Mouse (Mus musculus): ENCODE data around the gene Timm50. TPM values are rescaled to one million over a fixed set of nuclear protein-coding genes. Genes with fewer than 3 reads are reported as not detected.
A peak's percentile ranks its signal among the peaks of the same experiment; 100 is the strongest.

The Timm50 gene
- 189 and 196 TPM in 2 replicates for polyA plus RNA-seq (2016; fragmentation: Nextera tagmentation; extraction: Ambion mirVana)

DNA sequence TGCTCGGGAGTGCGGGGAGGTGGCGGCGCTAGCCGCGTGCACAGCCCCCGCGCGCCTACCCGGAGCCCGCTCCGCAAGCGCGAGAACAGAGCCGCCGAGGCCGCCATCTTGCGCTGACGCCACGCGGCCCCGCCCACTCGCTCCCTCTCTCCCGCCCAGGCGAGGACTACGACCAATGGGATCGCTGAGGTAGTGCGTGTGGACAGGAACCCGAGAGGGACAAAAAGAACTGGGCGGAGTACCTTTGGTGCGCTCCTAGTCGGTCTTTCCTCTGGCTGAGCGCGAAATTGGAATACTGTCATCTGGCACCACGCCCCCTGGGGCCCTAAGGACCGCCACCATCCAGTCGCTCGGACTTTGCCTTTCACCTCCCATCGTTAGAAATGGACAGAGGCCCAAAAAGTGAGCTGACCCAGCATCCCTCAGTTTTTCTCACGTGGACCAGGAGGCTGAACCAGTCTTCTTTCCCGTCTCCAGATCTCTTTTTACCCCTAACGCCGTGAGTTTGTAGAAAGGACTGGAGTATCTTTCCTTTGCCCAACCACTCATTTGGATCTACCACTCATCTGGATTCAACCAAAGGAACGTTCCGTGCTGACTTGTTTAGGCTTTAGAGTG lies at the start of gene Timm50:
Gene Timm50, minus strand, starts transcription at position 147 of the 618 bp plus-strand sequence.
- peak within 1 kb of the TSS; percentile 93 for H3K4me3 ChIP-seq (replicated peaks)
- no peaks in the 10 kb centered on the region for H3K27me3 ChIP-seq
- no peaks in the 10 kb centered on the region for H3K9me3 ChIP-seq
- peaks cover 36% of the 10 kb centered on the region for H3K4me1 ChIP-seq
- H3K4me2 ChIP-seq, result peak within 1 kb of the TSS; percentile 89
- peak within 1 kb of the TSS; percentile 60; the same call in 1 of the 2 replicates for H3K27ac ChIP-seq
- peak; percentile 98 for ATAC-seq (ENCODE audit: low FRiP score)
- H3K36me3 ChIP-seq (replicated peaks), result peaks cover 63% of the 10 kb centered on the region
- 1% methylated on average over 45 of the region's 45 CpGs for WGBS
- peak within 1 kb of the TSS; percentile 94 for H3K9ac ChIP-seq

DNA sequence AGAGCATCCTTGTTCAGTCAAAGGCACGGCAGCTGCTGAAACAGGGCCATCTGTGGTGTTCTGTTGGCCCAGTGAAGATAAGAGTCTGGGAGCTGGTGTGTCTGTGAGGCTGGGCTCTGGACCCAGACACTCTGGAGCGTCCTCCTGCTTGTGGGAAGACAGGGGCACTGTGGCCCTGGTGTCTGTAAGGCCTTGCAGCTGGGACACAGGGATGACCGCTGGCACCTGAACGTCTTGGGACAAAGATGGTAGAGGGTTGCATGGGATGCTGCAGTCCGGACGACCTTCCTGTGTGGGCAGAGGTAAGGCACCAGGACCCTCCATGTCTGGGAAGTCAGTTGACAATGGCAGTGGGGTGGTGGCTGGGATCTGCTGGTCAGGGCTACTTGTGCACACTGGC lies 48.4 kb upstream of the Timm50 start:
- no peak overlapping the region for H3K27ac ChIP-seq
- no peaks in the 10 kb centered on the region for H3K9me3 ChIP-seq
- H3K4me2 ChIP-seq, result no peak overlapping the region
- peaks cover 22% of the 10 kb centered on the region for H3K4me1 ChIP-seq
- H3K36me3 ChIP-seq (replicated peaks), result peaks cover 65% of the 10 kb centered on the region
- H3K4me3 ChIP-seq (replicated peaks), result no peak overlapping the region
- no peak overlapping the region for H3K9ac ChIP-seq
- no peaks in the 10 kb centered on the region for H3K27me3 ChIP-seq
- 94% methylated on average over 6 of the region's 6 CpGs for WGBS
- ATAC-seq (ENCODE audit: low FRiP score), result no peak

DNA sequence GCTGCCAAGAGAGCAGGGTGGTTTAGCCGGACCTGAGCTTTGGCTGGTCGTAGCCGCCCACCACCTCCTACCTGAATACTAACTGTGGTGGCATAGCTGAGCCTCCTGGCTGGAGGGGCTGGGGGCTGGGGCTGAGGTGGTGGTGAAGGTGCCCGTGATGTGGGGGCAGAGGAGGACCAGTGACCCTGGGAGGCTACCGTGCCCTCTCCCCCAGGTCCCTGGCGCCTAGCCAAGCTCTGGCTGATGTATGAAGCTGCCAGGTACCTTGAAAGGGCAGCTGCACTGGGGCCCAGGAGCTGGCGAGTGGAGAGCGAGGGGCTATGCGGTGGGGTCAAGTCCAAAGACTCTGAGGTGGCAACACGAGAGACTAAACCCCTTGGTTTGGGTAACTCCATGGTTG lies 48.0 kb upstream of the Timm50 start:
- no peaks in the 10 kb centered on the region for H3K27me3 ChIP-seq
- H3K27ac ChIP-seq, result no peak overlapping the region
- H3K4me1 ChIP-seq, result peaks cover 22% of the 10 kb centered on the region
- peaks cover 64% of the 10 kb centered on the region for H3K36me3 ChIP-seq (replicated peaks)
- no peak for ATAC-seq (ENCODE audit: low FRiP score)
- H3K4me3 ChIP-seq (replicated peaks), result no peak overlapping the region
- H3K9ac ChIP-seq, result 0 out of 2 replicates have a peak overlapping the region, but pooled peaks have one; percentile 9
- 93% methylated on average over 10 of the region's 10 CpGs for WGBS
- no peak overlapping the region for H3K4me2 ChIP-seq
- H3K9me3 ChIP-seq, result no peaks in the 10 kb centered on the region

DNA sequence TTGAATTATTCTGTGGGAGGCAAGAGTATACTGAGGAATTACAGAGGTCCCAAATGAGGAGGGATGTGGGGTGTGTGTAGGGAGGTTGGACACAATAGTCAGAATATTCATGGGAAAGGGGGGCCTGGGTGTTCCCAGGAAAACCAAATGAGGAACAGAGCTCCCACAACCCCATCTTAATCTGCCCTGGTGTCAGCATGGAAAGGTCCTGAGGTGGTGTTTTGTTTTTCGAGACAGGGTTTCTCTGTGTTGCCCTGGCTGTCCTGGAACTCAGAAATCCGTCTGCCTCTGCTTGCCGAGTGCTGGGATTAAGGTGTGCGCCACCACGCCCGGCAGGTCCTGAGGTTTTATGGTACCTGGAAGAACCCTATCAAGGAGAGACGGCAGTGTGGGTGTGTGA lies 46.6 kb upstream of the Timm50 start:
- WGBS, result 45% methylated on average over 7 of the region's 7 CpGs
- no peak overlapping the region for H3K4me3 ChIP-seq (replicated peaks)
- ATAC-seq (ENCODE audit: low FRiP score), result 0 out of 2 replicates have a peak, but pooled peaks have one; percentile 21

DNA sequence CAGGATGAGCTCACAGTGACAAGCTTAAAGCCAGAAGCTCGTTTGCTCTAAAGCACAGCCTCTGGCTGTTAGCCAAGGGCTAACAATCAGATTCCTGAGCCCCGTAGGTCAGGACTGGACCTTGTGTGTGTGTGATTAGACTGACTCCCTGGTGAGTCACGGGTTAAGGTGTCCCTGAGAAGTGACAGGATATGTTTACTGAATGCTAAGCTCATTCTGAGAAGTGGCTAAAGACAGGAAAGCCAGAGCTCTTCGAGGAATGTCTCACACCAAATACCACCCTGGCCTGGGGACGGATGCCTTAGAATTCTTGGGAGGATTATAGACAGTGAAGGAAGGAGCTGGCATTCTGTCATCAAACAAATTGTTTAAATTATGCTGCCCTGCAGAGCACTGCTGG lies 46.1 kb upstream of the Timm50 start:
- peaks cover 22% of the 10 kb centered on the region for H3K4me1 ChIP-seq
- H3K36me3 ChIP-seq (replicated peaks), result peaks cover 66% of the 10 kb centered on the region
- no peaks in the 10 kb centered on the region for H3K27me3 ChIP-seq
- WGBS, result 0% methylated on average over 5 of the region's 5 CpGs
- peak overlapping the region; percentile 68 for H3K27ac ChIP-seq
- H3K4me2 ChIP-seq, result peak overlapping the region; percentile 2; the same call in 1 of the 2 replicates
- H3K9ac ChIP-seq, result peak overlapping the region; percentile 25; the same call in 1 of the 2 replicates
- no peak overlapping the region for H3K4me3 ChIP-seq (replicated peaks)
- ATAC-seq (ENCODE audit: low FRiP score), result peak; percentile 34; the same call in 1 of the 2 replicates
- no peaks in the 10 kb centered on the region for H3K9me3 ChIP-seq

More for the DNA sequence above, 46.6 kb upstream of the Timm50 start:
- Histone ChIP-seq H3K9ac (peak overlapping the region; percentile 25; the same call in 1 of the 2 replicates), H3K36me3 (replicated peaks) (peaks cover 65% of the 10 kb centered on the region), H3K27ac (peak overlapping the region; percentile 68; the same call in 1 of the 2 replicates), H3K4me1 (peaks cover 22% of the 10 kb centered on the region), H3K27me3 (no peaks in the 10 kb centered on the region), H3K9me3 (no peaks in the 10 kb centered on the region), H3K4me2 (peak overlapping the region; percentile 2; the same call in 1 of the 2 replicates)

DNA sequence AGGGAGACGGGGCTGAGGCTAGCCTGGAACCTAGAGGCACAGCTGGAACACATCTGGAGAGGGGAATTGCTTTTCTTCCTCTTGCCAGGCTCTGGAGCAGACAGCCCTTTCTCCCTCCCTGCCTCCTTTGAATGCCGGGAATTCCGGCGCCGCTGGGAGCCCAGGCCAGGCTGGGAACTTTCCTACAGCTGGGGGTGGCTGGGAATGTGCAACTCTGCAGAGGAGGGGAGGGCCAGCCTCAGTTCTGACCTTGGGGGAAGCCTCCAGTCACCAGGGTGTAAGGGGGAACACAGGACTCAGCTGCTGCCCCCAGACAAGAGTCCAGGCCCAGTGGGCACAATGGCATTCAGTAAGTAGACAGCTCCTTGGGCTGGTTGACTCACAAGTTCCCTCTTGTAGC lies 45.1 kb upstream of the Timm50 start:
- ATAC-seq (ENCODE audit: low FRiP score), result peak; percentile 28; the same call in 1 of the 2 replicates

DNA sequence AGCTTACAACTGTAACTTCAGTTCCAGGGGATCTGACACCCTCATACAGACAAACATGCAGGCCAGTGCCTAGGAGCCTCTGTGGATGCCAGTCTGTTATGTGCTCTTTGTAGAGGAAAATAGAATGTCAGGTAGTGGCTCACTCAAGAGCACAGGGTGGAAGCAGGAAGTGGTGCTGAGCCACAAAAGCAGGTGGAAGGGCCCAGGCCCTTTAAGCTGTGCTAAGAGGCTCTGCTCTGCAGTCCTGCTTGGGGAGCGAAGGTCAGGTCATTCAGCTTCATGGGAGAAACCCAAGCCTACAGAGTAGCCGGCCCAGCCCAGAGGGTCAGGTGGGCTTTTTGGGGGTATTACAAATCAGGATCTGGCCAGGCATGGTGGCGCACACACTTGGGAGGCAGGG lies 43.3 kb upstream of the Timm50 start:
- Histone ChIP-seq H3K9ac (no peak overlapping the region), H3K27ac (no peak overlapping the region), H3K36me3 (replicated peaks) (peaks cover 50% of the 10 kb centered on the region), H3K9me3 (no peaks in the 10 kb centered on the region), H3K27me3 (no peaks in the 10 kb centered on the region), H3K4me1 (peaks cover 33% of the 10 kb centered on the region), H3K4me3 (replicated peaks) (no peak overlapping the region), H3K4me2 (no peak overlapping the region)
- ATAC-seq (ENCODE audit: low FRiP score), result no peak
- WGBS, result 90% methylated on average over 3 of the region's 3 CpGs

More for the DNA sequence above, 45.1 kb upstream of the Timm50 start:
- Histone ChIP-seq H3K36me3 (replicated peaks) (peaks cover 63% of the 10 kb centered on the region), H3K4me2 (no peak overlapping the region), H3K27ac (peak overlapping the region; percentile 68), H3K9ac (no peak overlapping the region), H3K27me3 (no peaks in the 10 kb centered on the region), H3K4me1 (peaks cover 24% of the 10 kb centered on the region), H3K9me3 (no peaks in the 10 kb centered on the region), H3K4me3 (replicated peaks) (no peak overlapping the region)
- 3% methylated on average over 5 of the region's 5 CpGs for WGBS

DNA sequence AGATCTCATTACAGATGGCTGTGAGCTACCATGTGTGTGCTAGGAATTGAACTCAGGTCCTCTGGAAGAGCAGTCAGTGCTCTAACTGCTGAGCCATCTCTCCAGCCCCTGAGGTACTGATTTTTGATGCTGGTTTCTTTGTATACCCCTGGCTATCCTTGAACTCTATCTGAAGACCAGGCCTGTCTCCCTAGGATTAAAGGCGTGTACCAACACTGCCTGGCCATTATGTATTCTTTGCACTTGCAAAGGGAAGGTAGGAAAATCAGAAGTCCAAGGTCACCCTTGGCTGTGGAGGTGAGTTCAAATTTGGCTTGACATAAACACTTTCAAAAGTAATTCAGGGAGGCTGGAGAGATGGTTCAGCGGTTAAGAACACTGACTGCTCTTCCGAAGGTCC lies 42.7 kb upstream of the Timm50 start:
- Histone ChIP-seq H3K9me3 (no peaks in the 10 kb centered on the region), H3K4me3 (replicated peaks) (no peak overlapping the region), H3K9ac (no peak overlapping the region), H3K4me2 (no peak overlapping the region), H3K36me3 (replicated peaks) (peaks cover 43% of the 10 kb centered on the region), H3K27me3 (no peaks in the 10 kb centered on the region), H3K4me1 (peaks cover 40% of the 10 kb centered on the region), H3K27ac (no peak overlapping the region)
- WGBS, result 93% methylated on average over 3 of the region's 3 CpGs
- ATAC-seq (ENCODE audit: low FRiP score), result no peak

DNA sequence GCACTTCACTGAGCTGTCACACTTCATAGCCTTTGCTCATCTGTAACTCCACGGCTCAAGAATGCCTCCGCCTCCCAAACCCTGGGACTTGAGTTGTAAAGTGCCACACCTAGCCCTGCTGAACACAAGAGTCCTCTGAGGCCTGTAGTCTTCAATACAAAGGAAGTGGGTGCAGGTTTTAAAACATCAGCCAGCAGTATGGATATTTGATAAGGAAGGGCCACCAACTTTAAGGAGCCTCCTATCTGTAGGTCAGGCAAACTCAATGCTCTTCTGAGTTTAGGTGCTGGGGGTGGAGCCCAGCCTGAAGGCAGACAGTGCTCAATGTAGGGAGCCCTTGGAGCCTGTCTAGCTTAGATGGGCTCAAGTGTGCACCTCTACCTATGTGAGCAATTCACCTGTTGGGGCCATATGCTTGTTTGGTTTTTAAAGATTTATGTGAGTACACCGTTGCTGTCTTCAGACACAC lies 42.3 kb upstream of the Timm50 start:
- 93% methylated on average over 3 of the region's 3 CpGs for WGBS
- Histone ChIP-seq H3K4me2 (no peak overlapping the region), H3K27me3 (no peaks in the 10 kb centered on the region), H3K27ac (no peak overlapping the region), H3K4me1 (peaks cover 42% of the 10 kb centered on the region), H3K9me3 (no peaks in the 10 kb centered on the region), H3K4me3 (replicated peaks) (no peak overlapping the region), H3K9ac (no peak overlapping the region), H3K36me3 (replicated peaks) (peaks cover 39% of the 10 kb centered on the region)
- no peak for ATAC-seq (ENCODE audit: low FRiP score)

DNA sequence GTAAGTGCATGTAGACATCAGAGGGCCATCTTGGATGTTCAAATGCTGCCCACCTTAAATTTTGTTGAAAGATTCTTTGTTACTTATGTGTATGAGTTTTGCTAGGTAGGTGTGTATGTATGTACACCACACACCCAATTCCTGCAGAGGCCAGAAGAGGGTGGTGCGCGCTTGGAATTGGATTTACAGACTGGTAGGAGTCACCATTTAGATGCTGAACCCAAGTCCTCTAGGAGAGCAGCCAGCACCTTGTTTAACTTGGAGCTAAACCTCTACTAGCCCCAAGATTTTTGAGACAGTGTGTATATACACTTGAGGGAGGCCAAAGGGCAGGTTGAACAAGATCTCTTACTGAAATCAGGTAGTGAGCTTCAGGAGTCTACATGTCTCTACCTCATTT lies 41.4 kb upstream of the Timm50 start:
- H3K27ac ChIP-seq, result no peak overlapping the region
- H3K4me1 ChIP-seq, result peaks cover 35% of the 10 kb centered on the region
- no peaks in the 10 kb centered on the region for H3K9me3 ChIP-seq
- no peak for ATAC-seq (ENCODE audit: low FRiP score)
- no peak overlapping the region for H3K4me2 ChIP-seq
- no peak overlapping the region for H3K4me3 ChIP-seq (replicated peaks)
- no peak overlapping the region for H3K9ac ChIP-seq
- H3K27me3 ChIP-seq, result no peaks in the 10 kb centered on the region
- 95% methylated on average over 2 of the region's 2 CpGs for WGBS
- peaks cover 34% of the 10 kb centered on the region for H3K36me3 ChIP-seq (replicated peaks)

DNA sequence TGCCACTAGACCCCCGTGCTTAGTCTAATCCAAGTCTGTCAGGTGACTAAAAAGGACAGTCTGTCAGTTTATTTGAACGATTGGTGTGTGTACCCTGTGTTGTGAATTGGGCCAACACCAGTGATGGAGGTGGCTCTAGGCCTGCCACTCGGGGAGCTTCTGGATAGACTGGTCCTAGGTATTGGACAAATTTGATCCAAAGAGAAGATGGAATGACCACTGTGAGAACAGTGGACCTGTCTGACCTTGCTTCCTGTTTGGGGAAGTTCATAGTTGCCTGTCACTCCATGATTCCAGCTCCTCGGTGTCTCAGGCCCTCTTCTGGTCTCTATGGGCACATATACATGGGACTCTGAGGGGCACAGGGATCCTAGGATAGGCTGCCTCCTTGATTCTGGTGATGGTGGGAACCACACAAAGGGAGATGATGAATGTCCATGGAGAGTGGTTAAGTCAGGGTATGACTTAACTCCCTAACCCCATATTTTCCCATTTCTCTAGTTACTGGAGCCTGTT lies 39.9 kb upstream of the Timm50 start:
- H3K27me3 ChIP-seq, result no peaks in the 10 kb centered on the region
- H3K9me3 ChIP-seq, result no peaks in the 10 kb centered on the region
- H3K27ac ChIP-seq, result no peak overlapping the region
- H3K4me1 ChIP-seq, result peaks cover 20% of the 10 kb centered on the region
- ATAC-seq (ENCODE audit: low FRiP score), result no peak
- 49% methylated on average over 4 of the region's 4 CpGs for WGBS
- peak overlapping the region; percentile 96 for H3K9ac ChIP-seq
- peak overlapping the region; percentile 92 for H3K4me3 ChIP-seq (replicated peaks)
- peaks cover 34% of the 10 kb centered on the region for H3K36me3 ChIP-seq (replicated peaks)
- H3K4me2 ChIP-seq, result peak overlapping the region; percentile 86

DNA sequence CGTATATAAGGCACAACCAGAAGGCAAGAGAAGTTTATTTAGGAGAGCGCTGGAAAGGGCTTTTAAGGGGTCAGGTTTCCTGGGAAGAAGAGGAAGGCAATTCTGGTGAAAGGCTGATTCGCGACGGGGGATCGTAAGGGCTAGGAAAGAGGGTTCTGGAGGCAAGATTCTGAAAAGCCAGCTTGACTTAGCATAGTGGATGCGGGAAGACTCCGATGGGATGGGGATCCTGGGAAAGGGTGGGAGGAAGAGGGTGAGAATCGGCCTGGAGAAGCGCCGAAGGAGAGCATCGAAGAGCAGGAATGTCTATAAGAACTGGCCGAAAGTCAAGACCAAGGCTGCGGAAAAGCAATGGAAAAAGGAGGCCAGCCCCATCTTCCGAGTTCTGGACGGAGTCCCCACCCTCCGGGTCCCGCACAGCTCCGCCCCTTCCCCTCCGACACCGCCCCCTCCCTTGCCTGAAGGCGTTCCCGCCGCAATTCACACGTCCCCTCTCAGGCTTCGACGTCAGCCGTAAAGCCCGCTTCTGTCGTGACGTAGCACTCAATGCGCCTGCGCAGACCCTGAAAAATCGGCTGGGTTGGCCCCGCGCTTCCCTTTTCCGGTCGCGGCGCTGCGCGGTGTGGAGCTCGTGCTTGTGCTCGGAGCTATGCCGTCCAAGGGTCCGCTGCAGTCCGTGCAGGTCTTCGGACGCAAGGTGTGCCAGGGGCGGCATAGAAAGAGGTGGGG lies 38.4 kb upstream of the Timm50 start, which contains the start of gene Rps16:
Gene Rps16, plus strand, starts transcription at position 498 of the 729 bp plus-strand sequence.
- peak within 1 kb of the TSS; percentile 86 for H3K4me2 ChIP-seq
- under 1% methylated on average over 50 of the region's 50 CpGs for WGBS

More for the DNA sequence above, 38.4 kb upstream of the Timm50 start, which contains the start of gene Rps16:
- peak within 1 kb of the TSS; percentile 92 for H3K4me3 ChIP-seq (replicated peaks)
- peak within 1 kb of the TSS; percentile 96 for H3K9ac ChIP-seq
- no peaks in the 10 kb centered on the region for H3K27me3 ChIP-seq
- H3K27ac ChIP-seq, result peak within 1 kb of the TSS; percentile 83
- H3K36me3 ChIP-seq (replicated peaks), result peaks cover 33% of the 10 kb centered on the region
- H3K4me1 ChIP-seq, result peaks cover 20% of the 10 kb centered on the region
- ATAC-seq (ENCODE audit: low FRiP score), result peak; percentile 91
- H3K9me3 ChIP-seq, result no peaks in the 10 kb centered on the region
